Mouse (Mus musculus): ENCODE results near the gene Trim41. TPM values are rescaled to one million over a fixed set of nuclear protein-coding genes. Genes with fewer than 3 reads are reported as not detected.

The Trim41 gene
- polyA plus RNA-seq, 1 experiment from 2014 or later: 8.7 TPM

DNA sequence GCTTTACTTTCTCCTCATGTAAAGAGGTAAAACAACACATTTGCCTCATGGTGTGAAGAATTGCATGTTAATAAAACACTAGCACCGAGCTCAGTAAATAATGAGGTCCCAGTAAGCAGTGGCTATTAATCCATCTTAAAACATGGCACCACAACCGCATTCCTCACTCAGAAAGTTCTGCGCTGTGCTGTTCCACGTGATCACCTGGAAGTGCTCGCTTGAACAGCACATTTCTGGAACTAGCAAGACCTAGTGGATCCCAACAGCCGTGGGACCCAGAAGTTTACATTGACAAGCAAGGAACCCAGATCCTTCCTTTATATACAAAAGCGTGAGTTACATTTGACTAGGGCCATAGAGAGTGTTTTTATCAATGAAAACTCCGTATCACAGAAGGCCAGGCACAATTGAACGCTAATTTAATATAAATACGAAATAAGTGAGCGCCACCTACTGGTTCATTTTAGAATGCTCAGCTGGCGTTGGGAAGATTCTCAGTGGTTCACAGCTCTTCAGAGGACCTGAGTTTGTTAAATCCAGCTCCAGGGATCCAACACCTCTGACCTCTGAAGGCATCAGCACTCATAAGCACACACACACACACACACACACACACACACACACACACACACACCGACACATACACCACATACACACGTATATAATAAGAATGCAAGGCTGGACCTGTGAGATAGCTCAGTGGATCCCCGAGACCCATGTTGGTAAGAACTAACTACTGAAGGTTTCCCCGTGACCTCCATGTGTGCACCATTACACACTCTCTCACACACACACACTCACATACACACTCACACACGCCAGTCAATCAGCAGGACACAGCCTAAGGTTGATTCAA is 42.5 kb downstream of the Trim41 start:
- Histone ChIP-seq H3K36me3 (no peaks in the 10 kb centered on the region), H3K4me2 (replicated peaks) (peak overlapping the region; percentile 52), H3K27me3 (no peaks in the 10 kb centered on the region), H3K9ac (no peak overlapping the region), H3K4me1 (peaks cover 8% of the 10 kb centered on the region), H3K9me3 (no peaks in the 10 kb centered on the region), H3K27ac (no peak overlapping the region), H3K4me3 (peak overlapping the region; percentile 25)
- WGBS: 30% methylated on average over 17 of the region's 17 CpGs
- ATAC-seq (ENCODE audit: low FRiP score, low read depth): no peak

GRCm38 (mm10) chr11:48771691-48772090 is 45.5 kb downstream of the Trim41 start:
- Histone ChIP-seq H3K27me3 (no peaks in the 10 kb centered on the region), H3K27ac (no peak overlapping the region), H3K9ac (no peak overlapping the region), H3K4me1 (peaks cover 8% of the 10 kb centered on the region), H3K9me3 (no peaks in the 10 kb centered on the region), H3K36me3 (no peaks in the 10 kb centered on the region), H3K4me3 (no peak overlapping the region), H3K4me2 (replicated peaks) (no peak overlapping the region)
- ATAC-seq (ENCODE audit: low FRiP score, low read depth): no peak
- WGBS: 5% methylated on average over 2 of the region's 2 CpGs

DNA sequence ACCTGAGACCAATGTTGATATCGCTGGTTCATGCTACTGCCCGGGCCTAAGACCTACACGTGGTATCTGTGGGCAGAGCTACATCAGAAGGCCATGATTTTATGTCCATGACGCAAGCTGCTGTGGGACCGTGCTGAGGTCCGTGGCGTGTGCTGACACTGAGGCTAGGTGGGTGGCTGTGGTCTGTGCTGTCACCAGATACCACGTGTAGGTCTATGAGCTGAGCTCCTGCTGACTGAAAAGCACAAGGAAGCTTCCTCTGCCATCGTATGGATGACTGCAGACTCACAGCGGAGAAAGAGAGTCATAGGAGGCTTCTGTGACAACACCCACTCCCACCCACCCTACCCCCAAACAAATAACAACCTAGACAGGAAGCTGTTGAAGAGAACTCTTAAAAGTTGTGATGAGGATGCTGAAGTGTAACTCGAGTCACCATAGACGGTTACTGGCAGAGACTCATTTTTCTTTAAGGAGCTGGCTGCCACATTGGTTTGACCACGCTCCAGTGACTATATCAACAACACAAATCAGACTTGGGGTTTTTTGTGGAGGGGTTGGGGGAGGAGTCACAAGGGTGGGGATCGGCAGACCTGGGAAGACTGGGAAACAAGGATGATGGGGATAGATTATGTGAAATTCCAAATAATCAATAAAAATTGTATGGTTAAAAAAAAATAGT is 49.8 kb downstream of the Trim41 start:
- Histone ChIP-seq H3K27ac (no peak overlapping the region), H3K36me3 (no peaks in the 10 kb centered on the region), H3K27me3 (no peaks in the 10 kb centered on the region), H3K4me2 (replicated peaks) (no peak overlapping the region), H3K9ac (no peak overlapping the region), H3K9me3 (no peaks in the 10 kb centered on the region), H3K4me1 (0 out of 2 replicates have a peak, but pooled peaks cover 3% of the 10 kb centered on the region), H3K4me3 (no peak overlapping the region)
- ATAC-seq (ENCODE audit: low FRiP score, low read depth): no peak
- WGBS: 80% methylated on average over 14 of the region's 14 CpGs

GRCm38 (mm10) chr11:48764119-48764518 is 53.0 kb downstream of the Trim41 start:
- H3K9me3 ChIP-seq: no peaks in the 10 kb centered on the region
- H3K36me3 ChIP-seq: no peaks in the 10 kb centered on the region
- no peaks in the 10 kb centered on the region for H3K4me1 ChIP-seq
- H3K9ac ChIP-seq: no peak overlapping the region
- WGBS: 89% methylated on average over 9 of the region's 9 CpGs
- no peak for ATAC-seq (ENCODE audit: low FRiP score, low read depth)
- H3K27ac ChIP-seq: no peak overlapping the region
- H3K4me2 ChIP-seq (replicated peaks): no peak overlapping the region
- no peak overlapping the region for H3K4me3 ChIP-seq
- no peaks in the 10 kb centered on the region for H3K27me3 ChIP-seq

DNA sequence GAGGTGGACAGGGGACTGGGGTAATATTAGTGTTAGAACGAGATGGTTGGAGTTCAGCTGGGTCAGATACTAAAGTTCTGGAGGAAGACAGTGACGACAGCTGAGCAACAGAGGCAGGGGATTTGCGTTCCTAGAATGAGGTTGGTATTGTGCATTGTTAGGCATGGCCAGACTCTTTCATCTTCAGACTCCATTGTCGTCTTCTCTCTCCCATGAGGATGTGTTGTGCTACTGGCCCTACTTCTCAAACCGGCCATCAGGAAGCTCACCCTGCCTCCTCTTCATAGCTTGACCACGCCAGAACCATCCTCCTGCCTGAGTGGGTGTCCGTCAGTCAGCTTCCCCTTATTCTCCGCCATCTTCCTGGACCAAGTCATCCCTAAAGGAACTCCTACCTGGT is 58.1 kb downstream of the Trim41 start:
- 83% methylated on average over 8 of the region's 8 CpGs for WGBS
- H3K9me3 ChIP-seq: no peaks in the 10 kb centered on the region
- H3K4me3 ChIP-seq: no peak overlapping the region
- H3K4me1 ChIP-seq: no peaks in the 10 kb centered on the region
- no peaks in the 10 kb centered on the region for H3K36me3 ChIP-seq
- ATAC-seq (ENCODE audit: low FRiP score, low read depth): no peak
- no peak overlapping the region for H3K9ac ChIP-seq
- H3K27ac ChIP-seq: no peak overlapping the region
- H3K27me3 ChIP-seq: 0 out of 2 replicates have a peak, but pooled peaks cover 3% of the 10 kb centered on the region
- no peak overlapping the region for H3K4me2 ChIP-seq (replicated peaks)

Other genes starting within 250 kb of the Trim41 start
- gene Rack1, start 17.0 kb downstream of the Trim41 start, polyA plus RNA-seq (2015; fragmentation: Nextera tagmentation; extraction: Ambion mirVana): 706 and 735 TPM in 2 replicates
- gene Trim7, start 8.8 kb upstream of the Trim41 start, polyA plus RNA-seq (2015; fragmentation: Nextera tagmentation; extraction: Ambion mirVana): 1.0 and 1.2 TPM in 2 replicates
- gene Gm12184, start 9.3 kb upstream of the Trim41 start, polyA plus RNA-seq (2015; fragmentation: Nextera tagmentation; extraction: Ambion mirVana): 3.1 and 4.9 TPM in 2 replicates
- 4.6 and 5.4 TPM in 2 replicates for gene Irgm1, start 54.3 kb upstream of the Trim41 start, polyA plus RNA-seq (2015; fragmentation: Nextera tagmentation; extraction: Ambion mirVana)
- 0.10 and 0.13 TPM in 2 replicates for gene Gm5431, start 84.9 kb upstream of the Trim41 start, polyA plus RNA-seq (2015; fragmentation: Nextera tagmentation; extraction: Ambion mirVana)
- 3.1 and 3.3 TPM in 2 replicates for gene Psme2b, start 128.8 kb upstream of the Trim41 start, polyA plus RNA-seq (2015; fragmentation: Nextera tagmentation; extraction: Ambion mirVana)
- not detected in 2 replicates for gene Olfr56, start 161.5 kb upstream of the Trim41 start, polyA plus RNA-seq (2015; fragmentation: Nextera tagmentation; extraction: Ambion mirVana)
- 0.17 and 0.23 TPM in 2 replicates for gene 9930111J21Rik1, start 162.0 kb upstream of the Trim41 start, polyA plus RNA-seq (2015; fragmentation: Nextera tagmentation; extraction: Ambion mirVana)
- not detected in 2 replicates for gene Gm12185, start 174.9 kb upstream of the Trim41 start, polyA plus RNA-seq (2015; fragmentation: Nextera tagmentation; extraction: Ambion mirVana)
- gene Tgtp1, start 176.8 kb upstream of the Trim41 start, polyA plus RNA-seq (2015; fragmentation: Nextera tagmentation; extraction: Ambion mirVana): 0.23 and 0.47 TPM in 2 replicates
- 0.24 and 0.27 TPM in 2 replicates for gene 9930111J21Rik2, start 233.9 kb upstream of the Trim41 start, polyA plus RNA-seq (2015; fragmentation: Nextera tagmentation; extraction: Ambion mirVana)
- 0.28 TPM in 1 of 2 replicates, not detected in the other for gene Tgtp2, start 246.9 kb upstream of the Trim41 start, polyA plus RNA-seq (2015; fragmentation: Nextera tagmentation; extraction: Ambion mirVana)

Measured in limb, embryonic 13.5 days (tissue).